9 mouse cellular contexts compared by ENCODE assay signal in genomic region chr12:102593699-102594098, GRCm38 (mm10). TPM values are rescaled to one million over a fixed set of nuclear protein-coding genes. Genes with fewer than 3 reads are reported as not detected.
DNase-seq lines count a peak whose midpoint lies in the region; ATAC-seq and TF ChIP-seq lines count a peak whose summit lies in the region.
"Had no signal": no experiment of that assay in that cellular context is flagged by ENCODE, and none has a peak within 500 bp of the region (broad histone marks: within the 10 kb centered on the region; RNA-seq: fewer than 3 reads in every experiment).

No protein-coding gene starts in this region.

- H3K27me3 ChIP-seq in neural tube, embryonic 14.5 days (ENCODE audit: control insufficient read depth, insufficient read depth, low read length), result no peaks in the 10 kb centered on the region
- H3K27me3 ChIP-seq in neural tube, embryonic 15.5 days (replicated peaks), result no peaks in the 10 kb centered on the region
- H3K27me3 ChIP-seq in heart, embryonic 13.5 days (replicated peaks), result no peaks in the 10 kb centered on the region

- H3K36me3 ChIP-seq in neural tube, embryonic 14.5 days (ENCODE audit: control insufficient read depth, insufficient read depth, low read length), result no peaks in the 10 kb centered on the region
- H3K36me3 ChIP-seq in neural tube, embryonic 15.5 days, result no peaks in the 10 kb centered on the region
- H3K36me3 ChIP-seq in heart, embryonic 13.5 days, result no peaks in the 10 kb centered on the region

- H3K27ac ChIP-seq in neural tube, embryonic 14.5 days (ENCODE audit: low read depth, low read length), result no peak overlapping the region
- no peak overlapping the region for H3K27ac ChIP-seq in neural tube, embryonic 15.5 days (replicated peaks)
- H3K27ac ChIP-seq in heart, embryonic 13.5 days (replicated peaks), result peak overlapping the region; percentile 70
- H3K27ac ChIP-seq in olfactory bulb, adult 2 months (ENCODE audit: insufficient read depth, low read depth, low read length), result peak overlapping the region; percentile 72

- peak; percentile 39; the same call in 1 of the 2 replicates for ATAC-seq in neural tube, embryonic 14.5 days (ENCODE audit: low read depth)
- ATAC-seq in neural tube, embryonic 15.5 days (ENCODE audit: low FRiP score), result no peak; the same call in 1 of the 2 replicates
- peak; percentile 27; the same call in 1 of the 2 replicates for ATAC-seq in heart, embryonic 13.5 days (ENCODE audit: extremely low read depth, insufficient number of reproducible peaks, low FRiP score, low TSS enrichment)
- ATAC-seq in megakaryocyte, adult 5-6 weeks (ENCODE audit: poor library complexity, severe bottlenecking), result no peak

- TF ChIP-seq CTCF in olfactory bulb, adult 2 months (IDR thresholded peaks at IDR 0.05; ENCODE audit: insufficient read depth, low read depth, low read length), result no peak

- 64% methylated on average over 9 of the region's 9 CpGs for WGBS in neural tube, embryonic 14.5 days
- 59% methylated on average over 9 of the region's 9 CpGs for WGBS in neural tube, embryonic 15.5 days
- WGBS in heart, embryonic 13.5 days, result 21% methylated on average over 9 of the region's 9 CpGs
- 19% methylated on average over 9 of the region's 9 CpGs for WGBS in olfactory bulb, adult 2 months

- no peak overlapping the region for H3K9ac ChIP-seq in neural tube, embryonic 14.5 days (replicated peaks; ENCODE audit: low read depth, low read length)
- H3K9ac ChIP-seq in neural tube, embryonic 15.5 days (replicated peaks), result no peak overlapping the region
- H3K9ac ChIP-seq in heart, embryonic 13.5 days, result 0 out of 2 replicates have a peak overlapping the region, but pooled peaks have one; percentile 7

- TF ChIP-seq POLR2A in olfactory bulb, adult 2 months (IDR thresholded peaks at IDR 0.05; ENCODE audit: insufficient read depth, low read depth, low read length), result no peak

- H3K4me2 ChIP-seq in neural tube, embryonic 14.5 days (ENCODE audit: low read depth, low read length), result no peak overlapping the region
- no peak overlapping the region for H3K4me2 ChIP-seq in neural tube, embryonic 15.5 days
- peak overlapping the region; percentile 20 for H3K4me2 ChIP-seq in heart, embryonic 13.5 days

- intact Hi-C loops in heart, postnatal 25 days (cut with DNase I), result no loop called here

- no peaks in the 10 kb centered on the region for H3K9me3 ChIP-seq in neural tube, embryonic 14.5 days (ENCODE audit: control insufficient read depth, low read length)
- no peaks in the 10 kb centered on the region for H3K9me3 ChIP-seq in neural tube, embryonic 15.5 days (replicated peaks)
- peaks cover 6% of the 10 kb centered on the region; the same call in 1 of the 2 replicates for H3K9me3 ChIP-seq in heart, embryonic 13.5 days

- H3K4me3 ChIP-seq in neural tube, embryonic 14.5 days (ENCODE audit: low read depth, low read length), result no peak overlapping the region
- no peak overlapping the region for H3K4me3 ChIP-seq in neural tube, embryonic 15.5 days (replicated peaks)
- H3K4me3 ChIP-seq in heart, embryonic 13.5 days, result no peak overlapping the region
- no peak overlapping the region for H3K4me3 ChIP-seq in olfactory bulb, adult 2 months (ENCODE audit: insufficient read depth, low read depth, low read length)

- peak; percentile 91 for DNase-seq in heart, adult 11 months
- no peak for DNase-seq in heart, postnatal 25 days (ENCODE audit: low spot score)
- DNase-seq in spleen, adult 12 weeks (ENCODE audit: low spot score), result no peak

- peaks cover 4% of the 10 kb centered on the region; the same call in 1 of the 2 replicates for H3K4me1 ChIP-seq in neural tube, embryonic 14.5 days (ENCODE audit: control insufficient read depth, insufficient read depth, low read length)
- H3K4me1 ChIP-seq in neural tube, embryonic 15.5 days, result peaks cover 24% of the 10 kb centered on the region
- H3K4me1 ChIP-seq in heart, embryonic 13.5 days, result peaks cover 43% of the 10 kb centered on the region
- H3K4me1 ChIP-seq in olfactory bulb, adult 2 months (ENCODE audit: control insufficient read depth, insufficient read depth, low read length), result peaks cover 36% of the 10 kb centered on the region

RNA-seq across cellular contexts. Expression of gene Chga, which starts 38.9 kb away (rescaled TPM):
- total RNA-seq in heart, postnatal 25 days (2021), result not detected
- 126 and 150 TPM in 2 replicates for polyA plus RNA-seq in neural tube, embryonic 14.5 days (2014; fragmentation: Nextera tagmentation; extraction: Ambion mirVana)
- polyA plus RNA-seq in neural tube, embryonic 15.5 days (2015; fragmentation: Nextera tagmentation; extraction: Ambion mirVana), result 178 and 204 TPM in 2 replicates
- polyA plus RNA-seq in heart, embryonic 13.5 days (2015; fragmentation: Nextera tagmentation; extraction: Ambion mirVana), result 0.84 and 1.1 TPM in 2 replicates
- not detected in 2 replicates for polyA plus RNA-seq in olfactory bulb, adult 2 months (2012; ENCODE audit: insufficient read depth, insufficient read length, low replicate concordance, missing spikeins)
- not detected in 2 replicates for total RNA-seq in megakaryocyte, adult 5-6 weeks (2015)
- not detected in 2 replicates for total RNA-seq in megakaryocyte, adult 5-6 weeks (2017)
- total RNA-seq: common myeloid progenitor, adult 5-6 weeks had no signal

Comparison
In these comparisons a context has a peak if more than half of its experiments do, and no peak if none do; other contexts are left out.
1. ATAC-seq: peak in neural tube, embryonic 14.5 days (single experiment) and heart, embryonic 13.5 days (single experiment); none in neural tube, embryonic 15.5 days (single experiment) and megakaryocyte, adult 5-6 weeks (single experiment).
2. H3K27ac ChIP-seq: peak in heart, embryonic 13.5 days (single experiment) and olfactory bulb, adult 2 months (single experiment); none in neural tube, embryonic 14.5 days (single experiment) and neural tube, embryonic 15.5 days (single experiment).
3. RNA of gene Chga, which starts 38.9 kb away (polyA plus RNA-seq): 178 to 204 TPM in neural tube, embryonic 15.5 days, 126 to 150 TPM in neural tube, embryonic 14.5 days and not detected in olfactory bulb, adult 2 months; 0.84 to 1.1 TPM in heart, embryonic 13.5 days; every median in the first group is over 10 times any median in the second.